Mouse (Mus musculus) MEL (cell line): ENCODE data around the gene Ginm1.

Source experiments
- CHD1 ChIP-seq: IDR thresholded peaks from 2 replicates; pipeline ENCODE4 v1.6.1; 2012; ENCODE audit warnings: low read depth, mild to moderate bottlenecking, inconsistent platforms, low read length, improper control_type of control experiment
- CTCF ChIP-seq, 3 experiments: IDR thresholded peaks in 2 of 3; conservative IDR thresholded peaks in 1 of 3; 2 replicates each; pipeline ENCODE4 v1.5.1; 2011 to 2012; ENCODE audit warnings: low read length in 3 of 3, low read depth in 2 of 3, mild to moderate bottlenecking in 2 of 3, improper control_type of control experiment in 1 of 3, inconsistent platforms in 1 of 3, mixed read lengths in 1 of 3, moderate library complexity in 1 of 3; ENCODE audit not compliant: control insufficient read depth in 1 of 3, insufficient read depth in 1 of 3, poor library complexity in 1 of 3, severe bottlenecking in 1 of 3
- GATA1 ChIP-seq: IDR thresholded peaks from 2 replicates; pipeline ENCODE4 v1.6.1; 2011; ENCODE audit warnings: low read depth, low read length, improper control_type of control experiment
- HCFC1 ChIP-seq: IDR thresholded peaks from 2 replicates; pipeline ENCODE4 v1.6.1; 2012; ENCODE audit warnings: low read depth, mild to moderate bottlenecking, inconsistent platforms, low read length, improper control_type of control experiment, moderate library complexity
- POLR2A ChIP-seq, 2 experiments: IDR thresholded peaks; 2 replicates each; pipeline ENCODE4 v1.6.1; 2011 to 2012; ENCODE audit warnings: low read length in 2 of 2, mild to moderate bottlenecking in 2 of 2, control low read depth in 1 of 2, improper control_type of control experiment in 1 of 2, low read depth in 1 of 2, moderate library complexity in 1 of 2; ENCODE audit not compliant: control insufficient read depth in 1 of 2, insufficient read depth in 1 of 2, poor library complexity in 1 of 2
- SIN3A ChIP-seq: IDR thresholded peaks from 2 replicates; pipeline ENCODE4 v1.6.1; 2012; ENCODE audit warnings: low read length, improper control_type of control experiment, inconsistent platforms
- TCF12 ChIP-seq: IDR thresholded peaks from 2 replicates; pipeline ENCODE4 v1.6.1; 2014; ENCODE audit warnings: low read depth, mild to moderate bottlenecking, inconsistent platforms, low read length, improper control_type of control experiment, moderate library complexity
- USF1 ChIP-seq: IDR thresholded peaks from 2 replicates; pipeline ENCODE4 v1.6.1; 2014; ENCODE audit warnings: low read depth, mild to moderate bottlenecking, inconsistent platforms, low read length, improper control_type of control experiment, moderate library complexity
- USF2 ChIP-seq, 2 experiments: IDR thresholded peaks; 2 replicates each; pipeline ENCODE4 v1.6.1; 2011 to 2012; ENCODE audit warnings: improper control_type of control experiment in 2 of 2, low read length in 2 of 2, borderline replicate concordance in 1 of 2, inconsistent platforms in 1 of 2, low read depth in 1 of 2, mild to moderate bottlenecking in 1 of 2; ENCODE audit not compliant: insufficient read depth in 1 of 2

DNA sequence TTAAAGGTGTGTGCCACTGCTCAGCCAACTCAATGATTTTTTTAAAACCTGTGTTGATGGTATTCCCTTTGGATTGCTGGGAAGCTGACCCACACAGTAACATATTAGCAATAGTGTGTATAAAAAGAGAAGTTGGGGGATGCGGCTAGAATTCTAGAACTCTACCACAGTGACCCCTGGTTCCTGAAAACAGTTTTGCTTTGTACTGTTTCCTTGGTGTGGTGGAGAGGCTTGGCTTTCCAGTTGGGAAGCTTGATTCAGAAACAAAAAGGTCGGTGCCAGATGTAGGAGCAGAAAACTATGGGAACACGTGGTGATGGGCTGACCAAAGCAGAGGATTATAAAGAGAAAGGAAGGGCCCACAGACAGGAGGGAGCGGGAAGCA, 32.6 kb upstream of the Ginm1 start:
- TF ChIP-seq POLR2A (IDR thresholded peaks at IDR 0.05; ENCODE audit: control insufficient read depth in 1 of 2, insufficient read depth in 1 of 2, low read depth in 1 of 2, low read length in 2 of 2, poor library complexity in 1 of 2) = no peak
- no peak for TF ChIP-seq USF1
- no peak for TF ChIP-seq SIN3A
- no peak for TF ChIP-seq TCF12
- no peak for TF ChIP-seq HCFC1
- TF ChIP-seq CTCF (IDR thresholded peaks at IDR 0.05 in 2 of 3, conservative IDR thresholded peaks at IDR 0.05 in 1 of 3; ENCODE audit: control insufficient read depth in 1 of 3, insufficient read depth in 1 of 3, low read depth in 2 of 3, low read length in 3 of 3, poor library complexity in 1 of 3, severe bottlenecking in 1 of 3) = no peak
- no peak for TF ChIP-seq GATA1
- no peak for TF ChIP-seq USF2 (IDR thresholded peaks at IDR 0.05; ENCODE audit: borderline replicate concordance in 1 of 2, insufficient read depth in 1 of 2, low read depth in 1 of 2, low read length in 2 of 2)
- TF ChIP-seq CHD1 = no peak
